8 mouse cellular contexts compared by ENCODE assay signal in the genomic region with DNA sequence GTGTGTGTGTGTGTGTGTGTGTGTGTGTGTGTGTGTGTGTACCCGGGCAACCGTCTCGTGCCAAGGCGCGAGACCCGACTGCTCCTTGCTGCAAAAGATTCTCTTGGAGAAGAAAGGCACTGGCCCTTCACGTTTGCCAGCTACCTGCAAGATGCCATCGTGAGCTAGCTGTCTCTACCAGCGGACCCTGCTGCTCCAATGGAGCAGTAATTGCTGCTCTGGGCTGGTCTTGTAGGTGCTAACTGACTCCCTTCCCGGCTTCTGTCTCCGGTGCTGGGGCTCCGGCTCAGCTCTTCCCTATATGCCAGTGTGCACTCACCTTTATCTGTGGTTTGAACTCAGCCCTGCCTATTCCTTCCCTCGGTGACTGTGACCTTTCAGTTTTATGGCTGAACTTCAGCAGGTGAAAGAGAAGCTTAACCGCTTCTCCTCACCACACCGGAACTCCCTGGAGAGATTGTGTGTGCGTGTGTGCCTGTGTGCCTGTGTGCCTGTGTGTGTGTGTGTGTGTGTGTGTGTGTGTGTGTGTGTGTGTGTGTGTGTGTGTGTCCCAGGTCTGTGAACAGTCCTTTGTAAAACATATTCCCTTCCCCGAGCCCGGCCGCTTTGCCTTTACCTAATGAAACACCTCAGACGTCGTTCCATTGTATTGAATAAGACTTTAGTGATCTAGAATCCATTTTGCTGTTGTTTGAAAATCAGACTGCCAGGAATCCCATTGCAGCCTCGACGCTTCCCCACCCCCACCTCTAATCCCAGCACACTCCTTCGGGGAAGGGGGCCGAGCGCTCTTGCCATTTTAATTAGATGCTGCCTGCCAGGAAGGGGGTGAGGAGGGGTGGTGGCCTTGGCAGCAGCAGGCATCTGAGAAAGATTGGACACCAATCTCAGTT. TPM values are rescaled to one million over a fixed set of nuclear protein-coding genes. Genes with fewer than 3 reads are reported as not detected.
A peak's percentile ranks its signal among the peaks of the same experiment; 100 is the strongest.
DNase-seq lines count a peak whose midpoint lies in the region; ATAC-seq and TF ChIP-seq lines count a peak whose summit lies in the region.

No protein-coding gene starts in this region.

- intact Hi-C loops in left cerebral cortex, postnatal 36 days (cut with DNase I) = loop anchor here (1.0 to 5.0 kb wide), 4 partner anchors 73 to 293 kb away; no protein-coding TSS in a partner anchor

- ATAC-seq in hindbrain, embryonic 16.5 days = peak; percentile 17; the same call in 1 of the 2 replicates
- ATAC-seq in megakaryocyte-erythroid progenitor cell, adult 5-6 weeks (replicated peaks; ENCODE audit: low FRiP score, low TSS enrichment, poor library complexity, severe bottlenecking) = peak; percentile 44

- DNase-seq in gastrocnemius, adult 18-20 months (ENCODE audit: low spot score) = peak; percentile 22
- no peak for DNase-seq in gastrocnemius, adult 8-10 months (ENCODE audit: low spot score in 2 of 2)
- peak; percentile 58 to 69 for DNase-seq in cerebellum, adult 18-20 months
- DNase-seq in frontal cortex, postnatal 10 days (ENCODE audit: low spot score in 2 of 2) = peak; percentile 39 to 57
- DNase-seq in left cerebral cortex, postnatal 36 days (ENCODE audit: low spot score in 2 of 2) = peak; percentile 59 to 66

- peak overlapping the region; percentile 97 for H3K27ac ChIP-seq in hindbrain, embryonic 16.5 days (ENCODE audit: low read depth, low read length)
- peak overlapping the region; percentile 88 for H3K27ac ChIP-seq in small intestine, adult 2 months (ENCODE audit: insufficient read depth, low read depth, low read length)

- 1% methylated on average over 24 of the region's 26 CpGs for WGBS in hindbrain, embryonic 16.5 days
- 3% methylated on average over 26 of the region's 26 CpGs for WGBS in small intestine, adult 2 months

- peak overlapping the region; percentile 85 for H3K4me3 ChIP-seq in hindbrain, embryonic 16.5 days (ENCODE audit: low read length)
- peak overlapping the region; percentile 83 for H3K4me3 ChIP-seq in small intestine, adult 2 months (ENCODE audit: low read depth, low read length)

- no peaks in the 10 kb centered on the region for H3K9me3 ChIP-seq in hindbrain, embryonic 16.5 days (ENCODE audit: control insufficient read depth, low read length)

- peaks cover 16% of the 10 kb centered on the region for H3K4me1 ChIP-seq in hindbrain, embryonic 16.5 days (ENCODE audit: control insufficient read depth, insufficient read depth, low read depth, low read length)
- peaks cover 3% of the 10 kb centered on the region for H3K4me1 ChIP-seq in small intestine, adult 2 months (ENCODE audit: control insufficient read depth, insufficient read depth, insufficient read length, low read length)

- H3K9ac ChIP-seq in hindbrain, embryonic 16.5 days (ENCODE audit: low read depth, low read length) = peak overlapping the region; percentile 95

- H3K36me3 ChIP-seq in hindbrain, embryonic 16.5 days (ENCODE audit: control insufficient read depth, insufficient read depth, low read length) = no peaks in the 10 kb centered on the region
- 0 out of 2 replicates have a peak, but pooled peaks cover 1% of the 10 kb centered on the region for H3K36me3 ChIP-seq in small intestine, adult 2 months (ENCODE audit: control insufficient read depth, insufficient read depth, low read length)

- peak; percentile 95 for TF ChIP-seq POLR2A in small intestine, adult 2 months (IDR thresholded peaks at IDR 0.05; ENCODE audit: low read depth, low read length)

- TF ChIP-seq CTCF in small intestine, adult 2 months (IDR thresholded peaks at IDR 0.05; ENCODE audit: extremely low read depth, insufficient read length, insufficient replicate concordance, low read depth, low read length) = no peak

- H3K4me2 ChIP-seq in hindbrain, embryonic 16.5 days (ENCODE audit: low read length) = peak overlapping the region; percentile 77

- no peaks in the 10 kb centered on the region for H3K27me3 ChIP-seq in hindbrain, embryonic 16.5 days (replicated peaks; ENCODE audit: control insufficient read depth, insufficient read depth, low read length)
- no peaks in the 10 kb centered on the region for H3K27me3 ChIP-seq in small intestine, adult 2 months (ENCODE audit: control insufficient read depth, insufficient read depth, low read length)

RNA-seq across cellular contexts. Expression of gene Tnik, which starts 1.2 kb away (rescaled TPM):
- total RNA-seq in gastrocnemius, adult 18-20 months (2021) = 10 to 100 TPM; 31.1 to 31.7 TPM
- 10 to 100 TPM; 21.9 to 29.9 (median 27.9) TPM for total RNA-seq in gastrocnemius, adult 8-10 months (2022)
- 55.7 and 65.1 TPM in 2 replicates for polyA plus RNA-seq in hindbrain, embryonic 16.5 days (2015; fragmentation: Nextera tagmentation; extraction: Ambion mirVana)
- total RNA-seq in left cerebral cortex, postnatal 36 days (2021) = 100 to 1,000 TPM; 164 to 253 TPM
- 31.8 and 32.8 TPM in 2 replicates for total RNA-seq in megakaryocyte-erythroid progenitor cell, adult 5-6 weeks (2014; fragmentation: Nextera tagmentation)
- total RNA-seq in megakaryocyte-erythroid progenitor cell, adult 5-6 weeks (2017) = 28.7 and 49.5 TPM in 2 replicates
- 5.0 and 10.8 TPM in 2 replicates for polyA plus RNA-seq in small intestine, adult 2 months (2012; rRNA removed)

Comparison
In these comparisons a context has a peak if more than half of its experiments do, and no peak if none do; other contexts are left out.
1. DNase-seq: peak in gastrocnemius, adult 18-20 months (single experiment), cerebellum, adult 18-20 months (2 of 2), frontal cortex, postnatal 10 days (2 of 2) and left cerebral cortex, postnatal 36 days (2 of 2); none in gastrocnemius, adult 8-10 months (0 of 2).